In genomic region chr7:79246039-79246670, GRCm38 (mm10) we compare ENCODE assay signal across 8 mouse cellular contexts. TPM values are rescaled to one million over a fixed set of nuclear protein-coding genes. Genes with fewer than 3 reads are reported as not detected.
DNase-seq lines count a peak whose midpoint lies in the region; ATAC-seq lines count a peak whose summit lies in the region.

No protein-coding gene starts in this region.

- peak overlapping the region; percentile 16; the same call in 1 of the 2 replicates for H3K4me3 ChIP-seq in lung, embryonic 16.5 days (ENCODE audit: low read length)

- peak; percentile 71 for DNase-seq in MN1 (ENCODE audit: low spot score)
- peak; percentile 67 for DNase-seq in cerebellum, adult 8-10 months
- peak; percentile 54 for DNase-seq in forelimb bud, embryonic 11.5 days (ENCODE audit: low read depth, low spot score)
- peak; percentile 44 for DNase-seq in layer of hippocampus, adult 9-10 months (ENCODE audit: low spot score)
- peak; percentile 72 for DNase-seq in ovary, postnatal 36 days (ENCODE audit: low spot score)
- DNase-seq in urinary bladder, postnatal 14 days (ENCODE audit: low spot score) = peak; percentile 78

- peaks cover 10% of the 10 kb centered on the region; the same call in 1 of the 2 replicates for H3K4me1 ChIP-seq in lung, embryonic 16.5 days (replicated peaks; ENCODE audit: control insufficient read depth, insufficient read depth, low read length)

- no peaks in the 10 kb centered on the region for H3K27me3 ChIP-seq in lung, embryonic 16.5 days (ENCODE audit: control insufficient read depth, insufficient read depth, low read depth, low read length)

- peak overlapping the region; percentile 37 for H3K4me2 ChIP-seq in lung, embryonic 16.5 days (ENCODE audit: low read depth, low read length)

- peak overlapping the region; percentile 34; the same call in 1 of the 2 replicates for H3K9ac ChIP-seq in lung, embryonic 16.5 days (ENCODE audit: low read length)

- H3K36me3 ChIP-seq in lung, embryonic 16.5 days (ENCODE audit: control insufficient read depth, insufficient read depth, low read length) = no peaks in the 10 kb centered on the region

- WGBS in lung, embryonic 16.5 days = 11% methylated on average over 18 of the region's 18 CpGs

- no peak overlapping the region for H3K27ac ChIP-seq in lung, embryonic 16.5 days (ENCODE audit: low read length)

- H3K9me3 ChIP-seq in lung, embryonic 16.5 days (ENCODE audit: control insufficient read depth, low read length) = no peaks in the 10 kb centered on the region

- ATAC-seq in hematopoietic stem cell, adult 5-6 weeks (replicated peaks in 1 of 2; ENCODE audit: insufficient read depth in 1 of 2, low FRiP score in 2 of 2, low TSS enrichment in 1 of 2, low read depth in 1 of 2, poor library complexity in 2 of 2, severe bottlenecking in 2 of 2) = peak; percentile 57 to 72; a peak in 3 of 4 replicates
- peak; percentile 59; the same call in 1 of the 2 replicates for ATAC-seq in lung, embryonic 16.5 days (ENCODE audit: low read depth)

RNA-seq across cellular contexts. Expression of gene Abhd2, which starts 26.8 kb away (rescaled TPM):
- total RNA-seq in hematopoietic stem cell, adult 5-6 weeks (2017) = 39.1 and 45.4 TPM in 2 replicates
- 22.8 and 24.9 TPM in 2 replicates for polyA plus RNA-seq in lung, embryonic 16.5 days (2015; fragmentation: Nextera tagmentation; extraction: Ambion mirVana)
